Mouse (Mus musculus) stomach, embryonic 15.5 days (tissue): ENCODE measurements around the gene Arl15. TPM values are rescaled to one million over a fixed set of nuclear protein-coding genes. Genes with fewer than 3 reads are reported as not detected.
A peak's percentile ranks its signal among the peaks of the same experiment; 100 is the strongest.
"Not testable (repeated sequence)": the region's sequence is repeated elsewhere in the genome, so short reads cannot be mapped to it uniquely, and the experiment has no call there.

Experiments used
- ATAC-seq: fragments of 200-750 bp; cut with Nextera tagmentation; 2 replicates; pipeline ENCODE4 v1.8.0; 2017; ENCODE audit warnings: low read depth, moderate number of reproducible peaks, moderate TSS enrichment; ENCODE audit not compliant: insufficient read depth, low FRiP score
- H3K27ac ChIP-seq: fragments of 300-500 bp; sonication (generic); 2 replicates; pipeline ENCODE4 v1.5.1; 2015; ENCODE audit warnings: mild to moderate bottlenecking, inconsistent platforms
- H3K27me3 ChIP-seq: fragments of 300-500 bp; sonication (generic); replicated peaks from 2 replicates; pipeline ENCODE4 v1.6.1; 2015; ENCODE audit warnings: inconsistent platforms
- H3K36me3 ChIP-seq: fragments of 300-500 bp; sonication (generic); 2 replicates; pipeline ENCODE4 v1.6.1; 2015; ENCODE audit warnings: inconsistent platforms
- H3K4me1 ChIP-seq: fragments of 300-500 bp; sonication (generic); 2 replicates; pipeline ENCODE4 v1.6.1; 2015; ENCODE audit warnings: inconsistent platforms
- H3K4me2 ChIP-seq: fragments of 300-500 bp; sonication (generic); 2 replicates; pipeline ENCODE4 v1.6.1; 2015; ENCODE audit warnings: mild to moderate bottlenecking, inconsistent platforms
- H3K4me3 ChIP-seq: fragments of 300-500 bp; sonication (generic); replicated peaks from 2 replicates; pipeline ENCODE4 v1.5.1; 2015; ENCODE audit warnings: inconsistent platforms
- H3K9ac ChIP-seq: fragments of 300-500 bp; sonication (generic); 2 replicates; pipeline ENCODE4 v1.6.1; 2015; ENCODE audit warnings: inconsistent platforms
- H3K9me3 ChIP-seq: fragments of 300-500 bp; sonication (generic); 2 replicates; pipeline ENCODE4 v1.6.1; 2016; ENCODE audit warnings: inconsistent platforms
- whole genome bisulfite sequencing: fragments of 180-500 bp; shearing (Covaris S2); methylation state at CpG from one replicate; pipeline ENCODE4 v1.1.7; 2015; 5-methylcytosine and 5-hydroxymethylcytosine counted together
- polyA plus RNA-seq: library from polyadenylated mRNA; unstranded; fragments of >200 nt; fragmentation: Nextera tagmentation; extraction: Ambion mirVana; gene quantifications from 2 replicates; pipeline ENCODE4 v1.2.1, GENCODE M21; 2015

The Arl15 gene
- polyA plus RNA-seq, 1 experiment from 2014 or later, result 6.7 TPM

GRCm38 (mm10) chr13:113774799-113775198 is 19.5 kb upstream of the Arl15 start:
- WGBS, result 93% methylated on average over 8 of the region's 8 CpGs
- no peak overlapping the region for H3K9ac ChIP-seq
- H3K4me1 ChIP-seq, result no peaks in the 10 kb centered on the region
- H3K36me3 ChIP-seq, result no peaks in the 10 kb centered on the region
- no peaks in the 10 kb centered on the region for H3K27me3 ChIP-seq
- no peaks in the 10 kb centered on the region for H3K9me3 ChIP-seq
- H3K27ac ChIP-seq, result no peak overlapping the region
- H3K4me3 ChIP-seq, result no peak overlapping the region
- H3K4me2 ChIP-seq, result no peak overlapping the region
- ATAC-seq, result no peak

GRCm38 (mm10) chr13:113775244-113776140 is 18.8 kb upstream of the Arl15 start:
- H3K9ac ChIP-seq, result no peak overlapping the region
- ATAC-seq, result no peak
- H3K27me3 ChIP-seq, result no peaks in the 10 kb centered on the region
- WGBS, result 83% methylated on average over 10 of the region's 10 CpGs
- no peaks in the 10 kb centered on the region for H3K9me3 ChIP-seq
- H3K4me3 ChIP-seq, result no peak overlapping the region
- H3K36me3 ChIP-seq, result no peaks in the 10 kb centered on the region
- H3K4me2 ChIP-seq, result no peak overlapping the region
- H3K4me1 ChIP-seq, result no peaks in the 10 kb centered on the region
- no peak overlapping the region for H3K27ac ChIP-seq

GRCm38 (mm10) chr13:113785803-113786202 is 8.5 kb upstream of the Arl15 start:
- no peaks in the 10 kb centered on the region for H3K9me3 ChIP-seq
- ATAC-seq, result no peak
- no peak overlapping the region for H3K4me2 ChIP-seq
- H3K27me3 ChIP-seq, result no peaks in the 10 kb centered on the region
- WGBS, result 71% methylated on average over 5 of the region's 5 CpGs
- H3K36me3 ChIP-seq, result no peaks in the 10 kb centered on the region
- H3K4me1 ChIP-seq, result no peaks in the 10 kb centered on the region
- no peak overlapping the region for H3K4me3 ChIP-seq
- no peak overlapping the region for H3K27ac ChIP-seq
- no peak overlapping the region for H3K9ac ChIP-seq

- Histone ChIP-seq H3K4me1 (no peaks in the 10 kb centered on the region), H3K36me3 (no peaks in the 10 kb centered on the region), H3K4me3 (no peak overlapping the region), H3K27ac (no peak overlapping the region), H3K9me3 (no peaks in the 10 kb centered on the region), H3K4me2 (no peak overlapping the region), H3K27me3 (no peaks in the 10 kb centered on the region), H3K9ac (no peak overlapping the region)
- 68% methylated on average over 8 of the region's 8 CpGs for WGBS
- no peak for ATAC-seq
Measured at GRCm38 (mm10) chr13:113787136-113787535, 7.2 kb upstream of the Arl15 start.

- 88% methylated on average over 3 of the region's 3 CpGs for whole genome bisulfite sequencing
- not testable (repeated sequence) for H3K27me3 ChIP-seq, H3K27ac ChIP-seq, H3K36me3 ChIP-seq, H3K4me3 ChIP-seq, H3K9ac ChIP-seq, H3K4me1 ChIP-seq, H3K9me3 ChIP-seq, H3K4me2 ChIP-seq, ATAC-seq
Measured at GRCm38 (mm10) chr13:113790016-113790415, 4.3 kb upstream of the Arl15 start.

- Histone ChIP-seq H3K4me2 (peak overlapping the region; percentile 71), H3K27me3 (no peaks in the 10 kb centered on the region), H3K9ac (peak overlapping the region; percentile 75), H3K9me3 (no peaks in the 10 kb centered on the region), H3K27ac (peak overlapping the region; percentile 87), H3K36me3 (no peaks in the 10 kb centered on the region), H3K4me1 (peaks cover 12% of the 10 kb centered on the region; the same call in 1 of the 2 replicates), H3K4me3 (peak overlapping the region; percentile 76)
- no peak for ATAC-seq
- 80% methylated on average over 9 of the region's 9 CpGs for WGBS
Measured at GRCm38 (mm10) chr13:113793637-113794036, 668 bp upstream of the Arl15 start.

- Histone ChIP-seq H3K4me3 (peak overlapping the region; percentile 76), H3K9ac (peak overlapping the region; percentile 83), H3K9me3 (no peaks in the 10 kb centered on the region), H3K27me3 (no peaks in the 10 kb centered on the region), H3K4me2 (peak overlapping the region; percentile 78), H3K4me1 (peaks cover 12% of the 10 kb centered on the region; the same call in 1 of the 2 replicates), H3K27ac (peak overlapping the region; percentile 87), H3K36me3 (no peaks in the 10 kb centered on the region)
- ATAC-seq, result peak; percentile 30
- 1% methylated on average over 52 of the region's 52 CpGs for WGBS
Measured at GRCm38 (mm10) chr13:113794705-113795655, 675 bp downstream of the Arl15 start.

GRCm38 (mm10) chr13:113797378-113797777 is 3.1 kb downstream of the Arl15 start:
- no peaks in the 10 kb centered on the region for H3K9me3 ChIP-seq
- no peaks in the 10 kb centered on the region for H3K27me3 ChIP-seq
- H3K36me3 ChIP-seq, result no peaks in the 10 kb centered on the region
- 56% methylated on average over 6 of the region's 6 CpGs for WGBS
- ATAC-seq, result no peak
- H3K4me2 ChIP-seq, result no peak overlapping the region
- H3K27ac ChIP-seq, result no peak overlapping the region
- H3K4me3 ChIP-seq, result no peak overlapping the region
- H3K9ac ChIP-seq, result no peak overlapping the region
- H3K4me1 ChIP-seq, result peaks cover 16% of the 10 kb centered on the region; the same call in 1 of the 2 replicates

- Histone ChIP-seq H3K9ac (no peak overlapping the region), H3K27ac (no peak overlapping the region), H3K4me3 (no peak overlapping the region), H3K4me1 (peaks cover 16% of the 10 kb centered on the region; the same call in 1 of the 2 replicates), H3K4me2 (no peak overlapping the region), H3K36me3 (no peaks in the 10 kb centered on the region), H3K27me3 (no peaks in the 10 kb centered on the region), H3K9me3 (no peaks in the 10 kb centered on the region)
- no peak for ATAC-seq
- WGBS, result 90% methylated on average over 4 of the region's 4 CpGs
Measured at GRCm38 (mm10) chr13:113799361-113799760, 5.1 kb downstream of the Arl15 start.

- no peaks in the 10 kb centered on the region for H3K9me3 ChIP-seq
- WGBS, result 94% methylated on average over 4 of the region's 4 CpGs
- H3K4me2 ChIP-seq, result no peak overlapping the region
- H3K4me3 ChIP-seq, result no peak overlapping the region
- H3K27me3 ChIP-seq, result no peaks in the 10 kb centered on the region
- no peak for ATAC-seq
- H3K9ac ChIP-seq, result no peak overlapping the region
- no peaks in the 10 kb centered on the region for H3K36me3 ChIP-seq
- H3K4me1 ChIP-seq, result peaks cover 15% of the 10 kb centered on the region; the same call in 1 of the 2 replicates
- H3K27ac ChIP-seq, result no peak overlapping the region
Measured at GRCm38 (mm10) chr13:113800246-113800645, 5.9 kb downstream of the Arl15 start.

GRCm38 (mm10) chr13:113802571-113802970 is 8.3 kb downstream of the Arl15 start:
- Histone ChIP-seq H3K27me3 (no peaks in the 10 kb centered on the region), H3K9ac (no peak overlapping the region), H3K9me3 (no peaks in the 10 kb centered on the region), H3K36me3 (no peaks in the 10 kb centered on the region), H3K4me2 (no peak overlapping the region), H3K27ac (no peak overlapping the region), H3K4me3 (no peak overlapping the region), H3K4me1 (0 out of 2 replicates have a peak, but pooled peaks cover 3% of the 10 kb centered on the region)
- 83% methylated on average over 9 of the region's 9 CpGs for WGBS
- no peak for ATAC-seq
